Mouse (Mus musculus) activated CD4-positive, CD25-positive, alpha-beta regulatory T cell, adult 4 months (primary cell): ENCODE measurements around the gene Arid5b. TPM values are rescaled to one million over a fixed set of nuclear protein-coding genes. Genes with fewer than 3 reads are reported as not detected.

Source experiments
- ATAC-seq: one replicate; pipeline ENCODE4 v1.8.0; 2017
- polyA plus RNA-seq, 2 experiments: library from polyadenylated mRNA; unstranded; fragments of 100-300 nt; shearing (Covaris generic); gene quantifications; one replicate each; pipeline ENCODE4 v1.2.1; 2017

The Arid5b gene
- polyA plus RNA-seq, 2 experiments from 2014 or later, result 42.4 to 46.4 TPM

DNA sequence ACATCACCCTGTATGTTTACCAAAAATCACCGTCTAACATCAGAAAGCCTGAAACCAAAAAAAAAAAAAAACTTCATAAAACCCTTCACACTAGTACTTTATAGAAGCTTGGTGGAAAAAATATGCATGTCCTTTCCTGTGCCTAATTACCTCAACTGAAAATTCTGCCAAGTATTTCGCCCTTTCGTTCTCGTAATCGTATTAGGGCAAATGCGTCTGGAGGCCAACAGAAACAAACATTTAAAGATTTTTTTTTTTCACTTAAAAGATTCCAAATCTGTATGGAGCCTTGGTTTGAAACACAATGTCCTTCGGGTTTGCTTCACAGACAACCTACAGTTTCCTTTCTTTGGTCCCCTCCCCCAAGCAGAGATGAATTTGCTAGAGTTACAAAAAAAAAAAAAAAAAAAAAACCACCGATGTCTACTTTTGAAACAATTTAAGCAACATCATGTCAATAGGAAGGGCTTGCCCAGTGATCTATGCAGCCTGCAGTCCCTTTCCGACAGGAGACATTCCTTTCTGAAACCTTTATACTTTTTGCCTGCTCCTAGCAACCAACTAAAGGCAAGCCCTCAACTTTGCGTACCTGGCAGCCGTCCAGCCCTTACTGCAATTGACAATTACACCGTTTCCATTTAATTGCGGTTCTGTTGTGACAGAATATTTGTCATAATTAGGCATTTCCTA lies 86.7 kb downstream of the Arid5b start:
- peak; percentile 32 for ATAC-seq

- ATAC-seq, result no peak
These were observed 87.4 kb downstream of the Arid5b start for GRCm38 (mm10) chr10:68191146-68191545.

- ATAC-seq, result no peak
These were observed 88.7 kb downstream of the Arid5b start for GRCm38 (mm10) chr10:68189847-68190246.

- ATAC-seq, result no peak
These were observed 95.4 kb downstream of the Arid5b start for GRCm38 (mm10) chr10:68183096-68183495.

GRCm38 (mm10) chr10:68182266-68182665 lies 96.3 kb downstream of the Arid5b start:
- no peak for ATAC-seq

DNA sequence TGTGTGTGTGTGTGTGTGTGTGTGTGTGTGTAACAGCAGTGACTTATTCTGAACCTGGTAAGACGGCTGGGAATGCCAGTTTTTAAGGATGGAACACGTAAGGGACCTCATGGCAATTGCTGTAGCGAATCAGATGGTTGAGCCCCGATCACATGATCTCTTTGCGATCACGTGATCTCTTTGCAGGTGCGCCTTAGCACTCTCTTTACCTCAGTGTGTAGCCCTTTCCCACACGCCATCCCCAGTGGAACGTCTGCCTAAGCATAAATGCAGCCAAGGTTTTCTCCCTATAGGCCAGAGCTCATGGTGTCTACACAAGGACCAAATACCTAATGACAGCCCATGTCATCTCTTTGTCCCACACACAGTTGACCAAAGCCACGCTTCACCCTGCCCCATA lies 97.4 kb downstream of the Arid5b start:
- no peak for ATAC-seq

DNA sequence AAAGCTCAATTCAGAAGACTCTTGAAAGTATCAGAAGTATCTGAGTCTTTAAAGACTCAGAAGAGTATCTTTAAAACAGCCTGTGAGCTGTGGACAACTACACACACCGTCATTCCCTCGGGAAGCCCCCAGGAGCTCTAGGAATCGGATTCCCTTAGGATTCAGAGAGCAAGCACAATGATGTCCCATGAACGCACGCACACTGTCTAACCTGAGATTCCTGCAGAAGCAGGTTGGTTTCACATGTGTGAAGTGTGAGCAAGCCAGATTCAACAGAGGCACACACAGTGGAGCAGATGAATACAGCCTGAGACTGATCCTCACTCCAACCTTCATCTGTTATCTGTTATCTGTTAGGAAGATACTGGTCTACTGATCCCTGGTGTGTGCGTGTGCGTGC lies 97.8 kb downstream of the Arid5b start:
- ATAC-seq, result no peak

DNA sequence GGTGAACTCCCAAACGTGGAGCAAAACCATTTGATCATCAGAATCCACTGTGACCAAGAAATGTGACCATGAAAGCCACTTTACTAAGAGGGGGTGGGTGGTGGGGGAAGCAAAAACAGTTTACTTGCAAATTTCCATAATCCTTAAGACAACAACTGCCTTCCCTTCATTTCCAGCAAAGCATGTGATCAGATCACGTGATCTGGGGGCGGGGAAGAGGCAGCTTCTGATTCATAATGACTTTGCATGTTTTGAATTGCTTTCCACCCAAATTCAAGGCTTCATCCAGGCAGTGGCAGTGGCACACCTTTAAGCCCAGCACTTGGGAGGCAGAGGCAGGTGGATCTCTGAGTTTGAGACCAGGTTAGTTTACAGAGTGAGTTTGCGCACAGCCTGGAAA lies 98.4 kb downstream of the Arid5b start:
- no peak for ATAC-seq

- no peak for ATAC-seq
These were observed 98.8 kb downstream of the Arid5b start for GRCm38 (mm10) chr10:68179741-68180140.

- ATAC-seq, result no peak
These were observed 99.2 kb downstream of the Arid5b start for GRCm38 (mm10) chr10:68179339-68179738.

GRCm38 (mm10) chr10:68177697-68178485 lies 100.6 kb downstream of the Arid5b start:
- no peak for ATAC-seq

GRCm38 (mm10) chr10:68175811-68176210 lies 102.7 kb downstream of the Arid5b start:
- ATAC-seq, result no peak

GRCm38 (mm10) chr10:68173634-68174033 lies 104.9 kb downstream of the Arid5b start:
- ATAC-seq, result no peak

- ATAC-seq, result no peak
These were observed 105.6 kb downstream of the Arid5b start for GRCm38 (mm10) chr10:68172906-68173305.

- no peak for ATAC-seq
These were observed 106.6 kb downstream of the Arid5b start for GRCm38 (mm10) chr10:68171974-68172373.

DNA sequence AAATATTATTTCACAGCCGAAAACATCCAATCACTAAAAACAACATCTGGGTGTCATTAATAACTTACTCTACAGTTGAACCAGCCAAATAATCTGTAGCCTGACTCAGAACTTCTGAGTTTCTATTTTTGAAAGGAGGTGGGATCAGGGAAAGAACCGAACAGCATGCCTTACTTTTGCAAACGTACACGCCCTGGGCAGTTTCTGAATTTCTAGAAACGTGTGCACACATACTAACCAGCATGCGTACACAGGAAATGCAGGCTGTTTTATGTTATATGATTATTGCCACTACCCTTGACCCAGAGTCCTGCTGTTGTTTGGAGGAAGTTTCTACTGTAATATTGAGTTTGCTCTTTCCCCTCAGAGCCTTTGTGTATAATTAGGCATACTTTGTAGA lies 109.9 kb downstream of the Arid5b start:
- no peak for ATAC-seq

DNA sequence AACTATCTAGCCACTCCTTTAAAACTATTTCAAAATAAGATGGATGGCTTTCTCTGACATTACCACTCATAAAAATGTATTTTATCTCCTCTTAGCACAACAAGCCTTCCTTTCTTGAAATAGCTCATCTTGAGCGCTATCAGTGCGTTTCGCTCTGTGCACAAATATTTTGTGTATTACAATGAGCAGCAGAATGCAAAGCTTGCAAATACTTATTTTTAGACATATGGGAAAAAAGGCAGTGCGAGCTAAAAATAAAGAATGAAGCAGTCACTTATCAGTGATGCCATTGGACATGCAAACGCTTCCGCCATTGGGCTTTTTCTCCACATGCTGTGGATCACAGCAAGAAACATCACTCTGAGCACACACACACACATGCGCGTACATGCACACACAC lies 110.4 kb downstream of the Arid5b start:
- no peak for ATAC-seq

- no peak for ATAC-seq
These were observed 111.4 kb downstream of the Arid5b start for GRCm38 (mm10) chr10:68167118-68167517.

- peak; percentile 40 for ATAC-seq
These were observed 111.8 kb downstream of the Arid5b start for GRCm38 (mm10) chr10:68166695-68167086.

DNA sequence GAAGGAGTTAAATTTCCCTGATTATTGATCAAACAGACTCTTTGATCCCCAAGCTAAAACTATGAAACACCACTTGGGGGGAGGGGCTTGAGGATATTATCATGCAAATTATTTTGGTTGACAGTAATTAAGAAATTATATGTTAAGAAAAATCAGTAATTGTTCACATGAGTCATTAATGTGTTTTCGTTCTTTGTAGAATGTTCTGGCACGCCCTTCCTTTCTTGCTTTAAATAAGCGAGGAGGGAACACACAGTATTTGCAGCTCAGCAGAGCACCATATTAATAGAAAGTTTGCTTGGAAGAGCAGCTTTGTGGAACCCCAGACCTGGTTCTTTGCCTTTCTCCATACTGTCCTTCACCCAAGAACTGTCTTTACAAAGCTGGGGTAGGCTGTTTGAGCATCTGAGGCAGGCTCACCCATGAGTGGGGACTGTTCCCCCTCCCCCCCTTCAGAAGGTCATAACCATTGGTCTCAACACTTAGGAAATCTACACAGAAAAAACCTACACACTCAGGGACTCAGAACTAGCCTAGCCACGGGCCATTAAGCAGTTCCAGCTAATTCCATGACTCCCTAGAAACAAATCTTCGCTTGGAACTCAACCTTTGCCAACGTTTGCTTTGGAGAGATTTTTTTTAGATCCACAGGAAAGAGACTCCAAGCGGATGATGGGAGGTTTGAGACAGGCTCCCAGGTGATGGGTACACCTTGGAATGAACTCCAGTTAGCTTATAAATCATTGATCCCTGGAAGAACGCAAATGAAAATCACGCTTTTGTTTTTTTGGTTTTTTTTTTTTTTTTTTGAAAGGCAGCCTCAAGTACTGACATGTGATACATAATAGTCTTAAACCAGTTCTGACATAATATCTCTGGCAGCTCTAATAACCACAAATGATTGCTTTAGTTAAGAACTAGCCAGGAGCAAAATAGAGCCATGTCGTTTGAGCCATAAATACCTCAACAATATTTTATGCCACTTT lies 112.5 kb downstream of the Arid5b start:
- peak; percentile 16 for ATAC-seq

DNA sequence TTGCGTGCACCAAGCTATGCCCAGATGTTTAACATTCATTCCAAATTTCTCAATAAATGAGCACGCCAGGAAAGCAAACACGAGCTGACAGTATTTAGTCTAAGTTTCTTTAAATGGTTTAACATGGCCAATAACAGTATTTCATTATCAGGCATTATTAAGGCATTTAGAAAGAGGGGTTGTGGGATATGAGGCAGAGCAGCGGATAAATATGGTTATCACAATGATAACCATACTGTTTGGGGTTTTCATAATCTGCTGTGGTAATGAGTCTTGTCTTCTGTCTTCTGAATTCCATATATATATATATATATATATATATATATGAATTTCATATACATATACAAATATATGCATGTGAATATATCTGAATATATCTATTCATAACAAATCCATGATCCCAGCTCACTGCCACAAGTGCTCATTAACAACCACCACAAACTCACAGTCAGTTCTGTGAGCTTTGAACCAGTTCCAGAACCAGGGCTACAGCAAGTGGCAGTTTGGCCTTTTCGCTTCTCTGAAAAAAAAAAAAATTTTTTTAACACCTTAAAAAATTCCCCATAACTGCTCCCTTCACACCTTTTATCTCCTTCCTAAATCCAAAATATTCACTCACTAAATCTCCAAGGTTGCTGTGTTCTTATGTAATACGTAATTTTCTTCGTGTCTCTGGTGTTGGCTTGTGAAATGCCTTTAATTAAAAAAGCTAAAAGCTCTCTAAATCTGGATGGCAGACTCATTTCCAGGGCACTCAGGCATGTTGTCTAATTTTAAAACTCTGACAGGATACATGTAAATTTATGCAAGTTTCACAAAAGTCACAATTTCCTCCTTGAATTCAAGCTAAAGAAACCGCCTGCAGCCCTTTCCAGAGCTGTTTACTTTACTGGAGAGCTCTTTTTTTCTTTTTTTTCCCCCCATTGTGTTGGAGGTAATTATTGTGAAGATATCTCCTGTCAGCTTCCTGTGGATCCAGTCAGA lies 113.5 kb downstream of the Arid5b start:
- ATAC-seq, result peak; percentile 25

DNA sequence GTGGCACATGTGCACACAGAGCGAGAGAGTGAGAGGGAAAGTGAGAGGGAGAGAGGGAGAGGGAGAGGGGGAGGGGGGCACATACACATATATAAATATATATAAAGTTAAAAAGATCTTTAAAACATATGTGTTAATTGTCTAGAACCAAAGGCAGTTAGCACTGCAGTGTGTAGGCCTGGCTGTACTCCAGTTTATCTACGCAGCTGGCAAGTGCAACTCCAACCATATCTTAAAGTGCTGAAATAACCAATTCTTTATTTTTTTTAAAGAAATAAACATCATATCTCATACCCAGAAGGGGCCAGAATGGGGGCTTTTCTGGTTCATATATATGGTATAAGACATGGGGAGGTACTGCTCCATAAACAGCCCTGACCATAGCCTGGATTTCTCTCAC lies 114.4 kb downstream of the Arid5b start:
- no peak for ATAC-seq
